Mouse (Mus musculus): ENCODE measurements around the gene Higd1b.
A peak's percentile ranks its signal among the peaks of the same experiment; 100 is the strongest.

Gene Higd1b

DNA sequence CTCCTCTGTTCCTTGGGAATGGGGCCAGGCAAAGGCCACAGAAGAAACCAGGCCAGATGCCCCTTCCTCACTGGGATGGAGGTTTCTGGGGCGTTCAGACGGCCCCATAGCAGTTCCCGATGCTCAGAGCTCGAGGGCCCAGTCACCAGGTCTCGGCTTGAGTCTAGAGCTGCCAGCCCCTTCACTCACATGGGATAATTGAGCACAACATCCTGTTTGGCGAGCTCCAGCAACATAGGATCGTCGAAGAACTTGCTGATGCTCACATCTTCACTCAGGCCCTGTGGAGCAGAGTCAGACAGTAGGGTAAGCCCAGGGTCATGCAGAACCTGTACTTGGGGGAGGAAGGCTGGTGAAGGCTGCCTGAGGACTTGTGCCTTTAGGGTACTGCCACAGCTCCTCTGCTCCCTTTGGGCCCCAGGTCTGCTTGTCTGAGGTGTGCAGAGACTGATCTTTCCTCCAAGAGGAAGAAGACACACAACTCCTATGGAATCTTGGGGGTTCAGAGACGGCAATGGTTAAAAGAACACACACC is 3.0 kb downstream of the Higd1b start:
- DNase-seq = no peak

GRCm38 (mm10) chr11:102845926-102846325 is 10.3 kb downstream of the Higd1b start:
- DNase-seq = no peak

DNA sequence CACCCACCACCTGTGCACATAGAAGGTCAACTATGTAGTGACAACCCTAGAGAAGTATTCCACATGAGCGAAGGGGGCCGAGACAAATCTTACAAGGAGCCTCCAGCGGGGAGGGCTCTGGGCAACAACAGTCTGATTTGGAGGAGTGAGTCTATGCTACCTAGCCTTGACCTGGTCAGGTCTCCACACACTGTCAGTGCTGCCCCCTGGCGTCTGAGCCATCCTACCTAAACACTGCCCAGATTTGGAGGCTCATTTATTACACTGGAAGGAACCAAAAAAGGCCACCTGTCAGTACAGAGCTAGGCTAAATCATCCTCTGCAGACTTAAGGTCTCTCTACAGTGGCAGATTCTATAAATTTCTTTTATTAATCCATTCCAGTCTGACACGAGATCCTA is 16.2 kb downstream of the Higd1b start:
- peak; percentile 12 for DNase-seq

GRCm38 (mm10) chr11:102853760-102854159 is 18.1 kb downstream of the Higd1b start:
- DNase-seq = no peak

DNA sequence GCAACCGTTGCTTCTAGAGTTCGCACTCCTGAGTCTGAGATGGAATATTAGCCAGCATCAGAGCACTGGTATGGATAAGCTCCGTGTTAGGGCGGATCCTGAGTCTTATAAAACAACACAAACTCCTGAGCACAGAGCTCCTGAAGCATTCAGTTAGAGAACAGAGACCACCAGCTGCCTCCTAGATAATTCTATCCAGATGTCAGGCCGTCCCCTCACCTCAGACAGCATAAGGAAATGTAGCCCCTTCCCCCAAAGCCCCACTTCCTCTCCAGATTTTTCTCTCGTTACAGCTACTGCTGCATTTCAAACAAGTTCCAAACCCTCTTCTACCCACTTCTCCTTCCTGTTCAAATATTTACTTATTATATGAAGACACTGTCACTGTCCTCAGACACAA is 20.3 kb downstream of the Higd1b start:
- DNase-seq = no peak

DNA sequence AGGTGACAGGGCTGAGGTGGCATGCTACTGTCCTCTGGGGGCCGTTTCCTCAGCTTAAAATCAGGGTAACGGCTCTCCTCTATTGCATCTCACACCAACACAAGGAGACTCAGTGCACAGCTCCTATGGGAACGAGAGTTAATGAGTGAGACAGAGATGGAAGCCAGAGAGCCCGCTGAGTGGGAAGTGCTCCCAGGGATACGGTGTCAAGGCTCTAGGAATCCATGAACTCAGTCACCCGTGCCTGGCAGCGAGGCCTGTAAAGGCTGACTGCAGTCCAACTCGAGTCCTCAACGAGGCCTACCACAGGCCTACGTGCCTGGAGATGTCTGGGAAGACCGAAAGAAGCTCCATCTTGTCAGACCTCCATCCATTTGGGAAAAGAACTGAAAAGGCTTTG is 23.3 kb downstream of the Higd1b start:
- no peak for DNase-seq

GRCm38 (mm10) chr11:102859933-102860332 is 24.3 kb downstream of the Higd1b start:
- peak; percentile 67 for DNase-seq

- DNase-seq = peak; percentile 51
Measured at GRCm38 (mm10) chr11:102864272-102864671, 28.6 kb downstream of the Higd1b start.

- peak; percentile 80 for DNase-seq
Measured at GRCm38 (mm10) chr11:102874801-102875334, 39.2 kb downstream of the Higd1b start.

- no peak for DNase-seq
Measured at GRCm38 (mm10) chr11:102879558-102879957, 43.9 kb downstream of the Higd1b start.

- DNase-seq = peak; percentile 93
Measured at GRCm38 (mm10) chr11:102880585-102881313, 45.1 kb downstream of the Higd1b start, which contains the start of the genes Eftud2 and Ccdc103. Gene Eftud2 (minus strand): TSS chr11:102880985. Gene Ccdc103 (plus strand): TSS chr11:102881204.

- DNase-seq = no peak
Measured at GRCm38 (mm10) chr11:102881314-102882198, 45.9 kb downstream of the Higd1b start.

DNA sequence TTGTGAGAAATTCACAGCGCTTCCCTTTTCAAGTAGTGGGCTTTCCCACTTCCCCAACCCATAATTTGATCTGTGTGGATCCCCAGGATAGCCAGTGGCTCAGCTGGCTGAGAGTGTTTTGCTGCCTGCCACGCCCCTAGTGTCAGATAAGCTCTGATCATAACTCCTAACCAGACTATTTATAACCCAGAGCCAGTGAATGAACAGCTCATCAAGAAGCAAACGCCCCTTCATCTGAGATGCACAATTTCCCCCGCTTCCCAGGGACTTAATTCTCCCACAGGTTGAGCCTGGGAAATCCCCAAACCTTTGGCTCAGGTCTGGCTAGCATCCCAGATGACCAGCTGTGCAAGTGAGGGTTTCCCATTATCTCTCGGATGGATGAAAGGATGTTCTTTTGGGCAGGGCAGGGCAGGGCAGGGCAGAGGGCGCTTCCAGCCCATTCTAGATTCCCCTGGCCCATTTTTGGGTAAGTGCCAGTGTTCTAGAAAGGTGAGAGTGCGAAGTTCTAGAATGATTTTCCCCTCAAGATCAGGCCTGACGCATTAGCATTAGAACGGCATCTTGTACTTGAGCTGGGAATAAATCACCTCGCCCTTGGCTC is 49.1 kb downstream of the Higd1b start, which contains the start of gene Fam187a:
TSS of gene Fam187a (plus strand) at position 554 of the 604 bp plus-strand sequence.
- no peak for DNase-seq

GRCm38 (mm10) chr11:102887433-102887832 is 51.8 kb downstream of the Higd1b start:
- DNase-seq = no peak
